Mouse (Mus musculus) embryonic facial prominence, embryonic 11.5 days (tissue): ENCODE results near the gene Anp32e. TPM values are rescaled to one million over a fixed set of nuclear protein-coding genes. Genes with fewer than 3 reads are reported as not detected.

Experiments used
- ATAC-seq: fragments of 200-750 bp; cut with Nextera tagmentation; replicated peaks from 2 replicates; pipeline ENCODE4 v1.8.0; 2017; ENCODE audit warnings: low read depth; ENCODE audit not compliant: insufficient number of reproducible peaks, low FRiP score, low TSS enrichment
- DNase-seq: peaks from one replicate; pipeline ENCODE4 v3.0.0-alpha.2; 2015; ENCODE audit warnings: low spot score
- H3K27ac ChIP-seq: fragments of 300-500 bp; sonication (generic); replicated peaks from 2 replicates; pipeline ENCODE4 v1.5.1; 2014; ENCODE audit warnings: mild to moderate bottlenecking, low read depth, low read length, control low read depth
- H3K27me3 ChIP-seq: fragments of 300-500 bp; sonication (generic); 2 replicates; pipeline ENCODE4 v1.6.1; 2014; ENCODE audit warnings: mild to moderate bottlenecking, low read length, moderate library complexity, mixed read lengths; ENCODE audit not compliant: control insufficient read depth, insufficient read depth
- H3K36me3 ChIP-seq: fragments of 300-500 bp; sonication (generic); replicated peaks from 2 replicates; pipeline ENCODE4 v1.6.1; 2014; ENCODE audit warnings: low read depth, mild to moderate bottlenecking, low read length, moderate library complexity, mixed read lengths; ENCODE audit not compliant: control insufficient read depth, insufficient read depth
- H3K4me1 ChIP-seq: fragments of 300-500 bp; sonication (generic); 2 replicates; pipeline ENCODE4 v1.6.1; 2014; ENCODE audit warnings: low read length, mixed read lengths; ENCODE audit not compliant: control insufficient read depth, insufficient read depth
- H3K4me2 ChIP-seq: fragments of 300-500 bp; sonication (generic); 2 replicates; pipeline ENCODE4 v1.6.1; 2014; ENCODE audit warnings: low read depth, mild to moderate bottlenecking, control low read depth, low read length, moderate library complexity
- H3K4me3 ChIP-seq: fragments of 300-500 bp; sonication (generic); 2 replicates; pipeline ENCODE4 v1.5.1; 2014; ENCODE audit warnings: low read depth, low read length, control low read depth
- H3K9ac ChIP-seq: fragments of 300-500 bp; sonication (generic); replicated peaks from 2 replicates; pipeline ENCODE4 v1.6.1; 2014; ENCODE audit warnings: mild to moderate bottlenecking, control low read depth, low read length
- H3K9me3 ChIP-seq: fragments of 300-500 bp; sonication (generic); replicated peaks from 2 replicates; pipeline ENCODE4 v1.6.1; 2016; ENCODE audit warnings: mild to moderate bottlenecking, low read length, inconsistent platforms, mixed read lengths; ENCODE audit not compliant: control insufficient read depth
- WGBS: fragments of 180-500 bp; shearing (Covaris S2); extraction: QIAGEN DNeasy Blood & Tissue Kit; methylation state at CpG from one replicate; pipeline ENCODE4 v1.1.7; 2014; 5-methylcytosine and 5-hydroxymethylcytosine counted together
- polyA plus RNA-seq: library from polyadenylated mRNA; unstranded; fragments of >200 nt; fragmentation: Nextera tagmentation; extraction: Ambion mirVana; gene quantifications from 2 replicates; pipeline ENCODE4 v1.2.1, GENCODE M21; 2014

Gene Anp32e
- polyA plus RNA-seq, 1 experiment from 2014 or later, result 128 TPM

DNA sequence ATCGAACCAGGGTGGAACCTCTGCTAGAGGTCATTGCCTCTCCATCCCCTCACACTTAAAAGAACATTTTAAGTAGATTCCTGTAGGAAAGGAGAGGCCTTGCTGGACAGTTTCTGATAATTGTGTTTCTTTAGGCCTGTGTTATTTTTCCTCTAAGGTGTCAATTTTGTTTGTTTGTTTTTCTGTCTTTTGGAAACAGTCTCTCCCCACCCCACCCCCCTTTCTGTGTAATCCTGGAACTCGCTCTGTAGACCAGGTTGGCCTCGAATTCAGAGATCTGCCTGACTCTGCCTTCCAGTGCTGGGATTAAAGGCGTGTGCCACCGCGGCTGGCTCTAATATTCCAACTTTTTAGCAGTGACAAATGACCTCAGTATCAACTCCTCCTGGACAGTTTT, 787 bp upstream of the Anp32e start:
- Histone ChIP-seq H3K9ac (peak overlapping the region; percentile 68), H3K27me3 (no peaks in the 10 kb centered on the region), H3K27ac (peak overlapping the region; percentile 87), H3K9me3 (no peaks in the 10 kb centered on the region), H3K36me3 (no peaks in the 10 kb centered on the region), H3K4me2 (peak overlapping the region; percentile 49), H3K4me3 (peak overlapping the region; percentile 98), H3K4me1 (no peaks in the 10 kb centered on the region)
- DNase-seq, result no peak
- WGBS, result 68% methylated on average over 6 of the region's 6 CpGs
- no peak for ATAC-seq

DNA sequence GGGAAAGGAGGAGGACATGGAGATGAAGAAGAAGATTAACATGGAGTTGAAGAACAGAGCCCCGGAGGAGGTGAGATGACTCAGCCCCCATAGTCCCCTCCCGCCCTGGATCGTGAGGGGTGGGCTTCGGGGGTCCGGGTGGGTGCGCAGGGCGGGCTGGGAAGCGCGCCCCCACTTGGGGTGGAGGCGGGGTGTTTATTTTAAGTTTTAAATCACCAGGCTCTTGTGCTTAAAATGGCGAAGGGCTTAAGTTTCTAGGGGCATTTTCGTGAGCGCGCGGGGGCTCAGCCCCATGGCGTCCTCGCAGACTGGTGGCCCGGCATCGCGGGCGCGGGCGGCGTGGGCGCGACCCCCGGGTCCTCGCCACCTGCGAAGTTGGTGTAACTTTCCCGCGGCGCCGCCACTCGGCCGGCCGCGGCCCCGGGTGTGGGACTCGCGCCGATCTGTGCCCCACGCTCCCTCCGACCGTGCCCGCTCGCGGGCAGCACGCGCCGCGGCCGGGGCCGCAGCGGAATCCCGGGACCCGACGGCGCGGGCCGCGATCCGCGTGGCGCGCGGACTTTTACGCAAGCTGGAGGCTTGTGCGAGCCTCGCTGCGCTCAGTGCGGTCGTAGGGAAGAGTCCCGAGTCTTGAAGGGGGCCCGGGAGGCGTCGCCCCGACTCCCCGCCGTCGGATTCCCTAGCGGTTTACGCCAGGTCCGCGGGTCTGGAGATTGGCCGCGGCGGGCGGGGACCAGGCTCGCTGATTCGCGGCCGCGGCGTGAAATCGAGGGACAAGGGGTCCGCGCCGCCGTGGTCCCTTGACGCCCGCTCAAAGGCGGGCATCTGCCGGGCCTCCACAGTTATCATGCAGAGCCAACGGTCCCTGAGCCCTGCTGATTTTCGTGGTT, 780 bp downstream of the Anp32e start:
- ATAC-seq (no peak; the same call in 1 of the 2 replicates), DNase-seq (peak; percentile 73)
- Histone ChIP-seq H3K27ac (peak overlapping the region; percentile 84), H3K4me2 (peak overlapping the region; percentile 76), H3K36me3 (peaks cover 7% of the 10 kb centered on the region), H3K4me3 (peak overlapping the region; percentile 98), H3K27me3 (no peaks in the 10 kb centered on the region), H3K4me1 (no peaks in the 10 kb centered on the region), H3K9ac (peak overlapping the region; percentile 99), H3K9me3 (no peaks in the 10 kb centered on the region)
- under 1% methylated on average over 99 of the region's 105 CpGs for WGBS

DNA sequence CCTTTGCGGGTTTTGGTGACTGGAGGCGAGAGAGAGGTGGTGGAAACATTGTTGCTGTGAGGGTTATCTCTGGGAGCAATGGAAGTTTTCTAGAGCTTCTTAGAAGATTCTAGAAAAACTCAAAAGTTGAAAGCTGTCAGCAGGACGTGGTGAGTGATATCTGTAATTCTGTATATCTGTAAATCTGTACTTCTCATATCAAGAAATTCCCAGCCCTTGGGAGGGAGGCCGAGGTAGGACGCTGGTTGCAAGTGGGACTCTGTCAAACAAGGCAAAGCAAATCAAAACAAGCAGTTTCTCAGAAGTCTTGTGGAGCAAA, 1.4 kb downstream of the Anp32e start:
- peak overlapping the region; percentile 76 for H3K4me2 ChIP-seq
- H3K27me3 ChIP-seq, result no peaks in the 10 kb centered on the region
- peaks cover 11% of the 10 kb centered on the region for H3K36me3 ChIP-seq
- H3K9me3 ChIP-seq, result no peaks in the 10 kb centered on the region
- 5% methylated on average over 5 of the region's 5 CpGs for WGBS
- H3K27ac ChIP-seq, result peak overlapping the region; percentile 84; the same call in 1 of the 2 replicates
- H3K4me1 ChIP-seq, result no peaks in the 10 kb centered on the region
- peak overlapping the region; percentile 99 for H3K9ac ChIP-seq
- DNase-seq, result peak; percentile 25
- no peak for ATAC-seq
- H3K4me3 ChIP-seq, result peak overlapping the region; percentile 98

DNA sequence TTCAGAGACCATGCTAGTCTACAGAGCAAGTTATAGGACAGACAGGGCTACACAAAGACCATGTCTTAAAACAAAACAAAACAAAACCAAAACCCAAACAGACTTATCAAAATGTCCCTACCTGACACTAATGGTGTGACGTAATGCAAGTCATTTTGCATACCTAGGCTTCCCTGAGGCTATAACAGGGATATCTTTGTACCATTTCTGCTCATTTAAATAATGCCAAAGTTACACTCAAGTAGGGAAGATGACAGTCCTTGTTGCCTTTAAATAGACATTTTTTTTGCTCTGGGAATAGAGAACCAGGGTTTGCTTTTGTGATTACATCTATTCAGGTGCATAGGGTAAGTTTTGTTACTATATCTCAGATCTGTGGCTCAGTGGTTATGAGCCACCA, 2.4 kb downstream of the Anp32e start:
- Histone ChIP-seq H3K4me3 (no peak overlapping the region), H3K4me2 (no peak overlapping the region), H3K9ac (no peak overlapping the region), H3K4me1 (no peaks in the 10 kb centered on the region), H3K27me3 (no peaks in the 10 kb centered on the region), H3K36me3 (peaks cover 13% of the 10 kb centered on the region), H3K9me3 (no peaks in the 10 kb centered on the region), H3K27ac (no peak overlapping the region)
- DNase-seq, result no peak
- 97% methylated on average over 1 of the region's 1 CpGs for WGBS
- ATAC-seq, result no peak

DNA sequence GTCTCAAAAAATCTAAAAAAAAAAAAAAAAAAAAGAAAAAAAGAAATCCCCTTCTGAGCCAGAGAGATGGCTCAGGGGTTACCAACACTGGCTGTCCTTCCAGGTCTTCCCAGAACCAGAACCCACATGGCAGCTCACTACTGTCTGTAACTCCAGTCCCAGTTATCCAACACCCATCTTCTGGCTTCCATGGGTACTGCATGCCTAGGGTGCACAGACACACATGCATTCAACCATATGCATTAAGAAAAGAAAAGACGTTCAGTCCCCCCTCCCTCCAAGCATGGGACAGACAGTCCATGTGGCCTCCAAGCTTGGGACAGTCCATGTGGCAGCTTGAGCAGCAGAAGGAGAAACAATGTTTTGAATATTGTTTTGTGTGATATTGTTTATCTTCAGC, 3.1 kb downstream of the Anp32e start:
- no peak overlapping the region for H3K4me2 ChIP-seq
- no peak overlapping the region for H3K4me3 ChIP-seq
- no peak overlapping the region for H3K9ac ChIP-seq
- H3K27ac ChIP-seq, result no peak overlapping the region
- H3K4me1 ChIP-seq, result no peaks in the 10 kb centered on the region
- H3K27me3 ChIP-seq, result no peaks in the 10 kb centered on the region
- no peak for ATAC-seq
- 48% methylated on average over 1 of the region's 1 CpGs for WGBS
- H3K9me3 ChIP-seq, result no peaks in the 10 kb centered on the region
- peaks cover 18% of the 10 kb centered on the region for H3K36me3 ChIP-seq
- no peak for DNase-seq

DNA sequence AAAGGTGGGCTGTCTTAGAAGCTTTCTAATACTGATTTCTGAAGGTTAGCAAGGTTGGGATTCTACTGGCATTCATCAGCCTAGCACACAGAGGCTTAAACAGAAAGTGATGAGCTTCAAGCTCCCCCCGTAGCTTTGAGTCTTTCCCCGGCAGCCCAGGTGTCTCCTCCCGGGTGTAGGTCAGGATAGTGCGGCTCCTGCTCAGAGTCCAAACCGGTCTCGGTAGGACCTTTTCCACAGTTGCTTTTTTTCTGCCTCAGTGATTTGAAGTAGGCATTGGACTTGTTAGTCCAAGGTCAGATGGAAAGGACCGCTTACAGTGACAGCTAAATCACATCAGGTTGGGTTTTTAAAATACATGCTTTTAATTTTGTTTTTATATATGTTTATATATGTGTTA, 3.5 kb downstream of the Anp32e start:
- 91% methylated on average over 7 of the region's 7 CpGs for WGBS
- H3K4me1 ChIP-seq, result no peaks in the 10 kb centered on the region
- peaks cover 22% of the 10 kb centered on the region for H3K36me3 ChIP-seq
- H3K4me2 ChIP-seq, result no peak overlapping the region
- no peak overlapping the region for H3K27ac ChIP-seq
- DNase-seq (no peak), ATAC-seq (no peak)
- H3K4me3 ChIP-seq, result no peak overlapping the region
- H3K9ac ChIP-seq, result no peak overlapping the region
- no peaks in the 10 kb centered on the region for H3K9me3 ChIP-seq
- H3K27me3 ChIP-seq, result no peaks in the 10 kb centered on the region

DNA sequence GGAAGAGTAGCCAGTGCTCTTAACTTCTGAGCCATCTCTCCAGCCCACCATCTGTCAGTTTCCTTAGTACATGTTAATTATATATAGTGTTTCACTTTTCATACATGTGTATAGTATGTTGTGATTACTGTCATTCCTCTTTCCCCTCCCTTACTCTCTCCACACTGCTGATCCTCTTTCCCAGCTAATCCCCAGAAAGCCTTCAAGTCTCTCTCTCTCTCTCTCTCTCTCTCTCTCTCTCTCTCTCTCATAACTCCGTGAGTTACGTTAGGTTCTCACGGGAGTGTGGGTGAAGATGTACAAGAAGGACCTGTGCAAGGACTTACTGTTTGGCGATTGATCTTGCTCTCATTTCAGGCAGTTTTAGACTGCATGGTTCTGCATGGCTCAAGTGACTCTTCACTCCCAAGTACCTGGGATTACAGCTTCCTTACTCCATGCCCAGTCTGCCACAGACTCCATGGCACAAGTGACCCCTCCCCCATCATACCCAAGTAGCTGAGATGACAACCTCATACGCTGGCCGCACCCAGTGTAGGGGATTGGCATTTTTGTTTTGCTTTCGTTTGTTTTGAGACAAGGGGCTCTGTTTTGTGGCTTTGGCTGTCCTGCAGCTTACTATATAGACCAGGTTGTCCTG, 4.2 kb downstream of the Anp32e start:
- no peak for DNase-seq
- Histone ChIP-seq H3K9me3 (no peaks in the 10 kb centered on the region), H3K27ac (no peak overlapping the region), H3K4me3 (no peak overlapping the region), H3K36me3 (peaks cover 29% of the 10 kb centered on the region), H3K4me2 (no peak overlapping the region), H3K27me3 (no peaks in the 10 kb centered on the region), H3K4me1 (no peaks in the 10 kb centered on the region), H3K9ac (no peak overlapping the region)
- 94% methylated on average over 7 of the region's 7 CpGs for WGBS
- ATAC-seq, result no peak

DNA sequence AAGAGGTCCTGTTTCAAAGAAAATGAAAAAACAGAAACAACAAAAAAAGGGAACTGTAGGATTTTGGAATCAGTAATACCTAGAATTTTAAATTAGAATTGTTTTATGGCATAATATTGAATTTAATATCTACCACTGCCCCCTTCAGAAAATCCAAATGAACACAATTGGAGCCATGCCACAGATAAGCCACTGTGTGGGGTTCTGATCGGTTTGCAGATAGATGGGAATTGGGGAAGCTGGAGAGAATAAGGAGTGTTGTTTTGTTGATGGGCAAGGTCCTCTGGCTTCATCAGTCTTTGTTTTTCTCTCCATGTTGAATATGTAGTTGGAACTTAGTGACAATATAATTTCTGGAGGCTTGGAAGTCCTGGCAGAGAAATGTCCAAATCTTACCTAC, 5.4 kb downstream of the Anp32e start:
- no peak overlapping the region for H3K9ac ChIP-seq
- no peaks in the 10 kb centered on the region for H3K4me1 ChIP-seq
- DNase-seq (no peak), ATAC-seq (no peak)
- no peak overlapping the region for H3K27ac ChIP-seq
- no peak overlapping the region for H3K4me2 ChIP-seq
- no peaks in the 10 kb centered on the region for H3K9me3 ChIP-seq
- H3K36me3 ChIP-seq, result peaks cover 38% of the 10 kb centered on the region
- WGBS, result 97% methylated on average over 1 of the region's 1 CpGs
- no peaks in the 10 kb centered on the region for H3K27me3 ChIP-seq
- no peak overlapping the region for H3K4me3 ChIP-seq
